Mouse (Mus musculus): Measurements from ENCODE around the gene Jmjd1c.
A peak's percentile ranks its signal among the peaks of the same experiment; 100 is the strongest.

Gene Jmjd1c

DNA sequence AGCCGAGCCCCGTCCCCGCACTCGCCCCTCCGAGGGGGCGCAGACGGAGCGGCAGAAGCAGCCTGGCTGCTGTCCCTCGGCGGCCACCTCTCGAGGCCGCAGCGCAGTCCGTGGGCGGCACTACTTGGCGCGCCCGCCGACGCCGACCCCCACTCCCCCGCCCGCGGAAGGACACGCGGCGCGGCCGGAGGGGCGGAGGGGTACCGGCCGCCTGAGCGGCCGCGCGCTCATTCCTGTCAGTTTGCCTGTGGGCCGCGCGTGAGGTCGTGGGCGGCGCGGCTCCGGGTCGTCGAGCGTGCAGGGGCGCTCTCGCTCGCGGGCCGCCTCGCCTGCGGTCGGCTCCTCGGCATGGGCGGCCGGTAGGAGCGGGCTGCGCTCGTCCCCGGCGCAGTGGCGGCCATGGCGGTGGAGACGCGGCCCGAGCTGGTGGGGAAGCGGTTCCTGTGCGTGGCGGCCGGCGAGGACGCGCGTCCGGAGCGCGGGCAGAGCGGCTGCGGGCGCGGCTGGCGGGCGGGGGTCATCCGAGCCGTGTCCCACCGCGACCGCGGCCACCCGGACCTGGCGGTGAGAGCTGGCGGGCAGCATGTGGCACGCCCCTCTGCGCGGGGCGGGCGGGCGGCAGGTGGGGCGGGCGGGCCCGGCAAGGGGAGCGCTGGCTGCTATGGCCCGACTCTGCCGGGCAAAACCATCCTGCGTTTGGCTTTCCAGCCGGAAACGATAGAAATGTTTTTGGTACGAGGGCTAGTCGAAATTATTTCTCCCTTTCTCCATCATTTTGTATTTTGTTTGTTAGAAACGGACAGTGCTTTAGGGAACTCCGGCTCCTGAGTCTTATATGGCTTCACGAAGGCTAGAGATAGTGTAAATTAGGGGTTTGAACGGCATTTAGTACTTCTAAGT, 31.2 kb downstream of the Jmjd1c start:
- no peak for DNase-seq (ENCODE audit: extremely low read depth, low read depth)

GRCm38 (mm10) chr10:67129531-67129930, 33.6 kb downstream of the Jmjd1c start:
- DNase-seq (ENCODE audit: extremely low read depth, low read depth): no peak

- no peak for DNase-seq (ENCODE audit: extremely low read depth, low read depth)
Observed at GRCm38 (mm10) chr10:67131709-67132108, 35.8 kb downstream of the Jmjd1c start.

DNA sequence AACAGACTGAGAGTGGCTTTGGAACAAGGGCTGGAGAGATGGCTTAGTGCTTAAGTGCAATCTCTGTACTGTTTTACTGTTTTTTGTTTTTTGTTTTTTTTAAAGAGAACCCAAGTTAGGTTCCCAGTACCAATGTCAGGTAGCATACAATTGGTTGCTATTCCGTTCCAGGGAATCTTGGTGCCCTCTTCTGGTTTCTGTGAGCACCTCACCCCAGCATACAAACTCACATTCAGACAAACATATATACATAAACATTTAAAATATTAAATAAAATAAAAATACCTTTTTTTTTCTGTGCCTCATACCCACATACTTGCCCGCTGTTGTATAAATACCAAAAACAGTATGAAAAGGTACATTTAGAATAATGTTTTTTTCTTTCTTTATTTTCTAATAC, 38.4 kb downstream of the Jmjd1c start:
- DNase-seq (ENCODE audit: extremely low read depth, low read depth): no peak

GRCm38 (mm10) chr10:67137437-67137836, 41.5 kb downstream of the Jmjd1c start:
- no peak for DNase-seq (ENCODE audit: extremely low read depth, low read depth)

GRCm38 (mm10) chr10:67143661-67144060, 47.7 kb downstream of the Jmjd1c start:
- no peak for DNase-seq (ENCODE audit: extremely low read depth, low read depth)

DNA sequence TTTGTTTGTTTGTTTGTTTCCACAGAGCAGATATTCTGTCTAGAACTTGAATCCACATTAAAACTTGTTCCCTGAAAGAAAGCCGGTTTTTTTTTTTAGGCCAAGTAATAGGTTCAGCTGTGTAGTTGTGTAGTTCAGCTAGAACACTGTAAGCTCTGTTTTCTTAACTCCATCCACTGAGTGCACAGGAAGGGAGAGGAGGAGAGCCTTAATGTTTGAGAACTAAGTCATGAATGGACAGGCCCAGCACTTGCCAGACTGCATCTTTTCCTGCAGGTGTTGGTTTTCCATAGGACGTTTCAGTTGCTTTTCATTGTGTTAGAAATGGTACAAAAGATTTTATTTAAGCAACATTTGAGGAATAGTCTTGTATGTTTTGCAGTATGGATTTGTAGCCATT, 48.3 kb downstream of the Jmjd1c start:
- no peak for DNase-seq (ENCODE audit: extremely low read depth, low read depth)

GRCm38 (mm10) chr10:67145623-67146022, 49.7 kb downstream of the Jmjd1c start:
- DNase-seq (ENCODE audit: extremely low read depth, low read depth): no peak

DNA sequence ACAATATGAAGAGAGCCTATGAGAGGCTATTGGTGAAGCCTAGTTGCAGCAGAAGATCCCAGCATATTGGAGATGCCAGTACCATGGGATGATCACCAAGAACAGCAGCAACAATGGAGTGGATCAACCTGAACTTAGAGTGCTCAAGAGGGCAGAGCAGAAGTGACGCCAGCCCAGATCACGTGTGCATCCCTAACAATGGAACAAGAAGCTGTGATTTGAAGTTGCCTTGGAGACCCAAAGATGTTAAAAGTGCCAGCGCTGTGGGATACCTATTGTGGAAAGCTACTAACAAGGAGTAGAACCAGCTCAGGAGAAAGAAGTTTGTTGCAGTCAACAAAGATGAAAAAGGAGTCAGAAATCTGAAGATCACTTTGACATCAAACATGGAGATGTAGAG, 55.8 kb downstream of the Jmjd1c start:
- DNase-seq (ENCODE audit: extremely low read depth, low read depth): no peak

DNA sequence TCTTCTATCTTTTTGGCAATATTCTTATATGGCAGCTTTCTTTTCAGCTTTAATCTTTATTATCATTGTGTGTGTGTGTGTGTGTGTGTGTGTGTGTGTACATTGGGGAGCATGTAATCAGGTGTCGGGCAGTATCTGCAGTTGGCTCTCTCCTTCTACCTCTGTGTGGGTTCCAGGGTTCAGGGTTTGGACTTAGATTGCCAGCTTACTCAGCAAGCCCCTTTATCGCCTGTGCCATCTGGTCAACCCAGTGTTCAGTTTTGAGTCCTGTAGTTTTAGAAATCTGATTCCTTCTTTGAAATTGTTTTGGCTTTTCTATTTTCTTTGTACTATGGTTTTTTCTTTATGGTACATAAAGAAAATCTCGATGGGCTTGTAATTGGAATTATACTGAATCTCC, 58.7 kb downstream of the Jmjd1c start:
- no peak for DNase-seq (ENCODE audit: extremely low read depth, low read depth)

GRCm38 (mm10) chr10:67174049-67174448, 78.1 kb downstream of the Jmjd1c start:
- no peak for DNase-seq (ENCODE audit: extremely low read depth, low read depth)

- no peak for DNase-seq (ENCODE audit: extremely low read depth, low read depth)
Observed at GRCm38 (mm10) chr10:67176031-67176430, 80.1 kb downstream of the Jmjd1c start.

DNA sequence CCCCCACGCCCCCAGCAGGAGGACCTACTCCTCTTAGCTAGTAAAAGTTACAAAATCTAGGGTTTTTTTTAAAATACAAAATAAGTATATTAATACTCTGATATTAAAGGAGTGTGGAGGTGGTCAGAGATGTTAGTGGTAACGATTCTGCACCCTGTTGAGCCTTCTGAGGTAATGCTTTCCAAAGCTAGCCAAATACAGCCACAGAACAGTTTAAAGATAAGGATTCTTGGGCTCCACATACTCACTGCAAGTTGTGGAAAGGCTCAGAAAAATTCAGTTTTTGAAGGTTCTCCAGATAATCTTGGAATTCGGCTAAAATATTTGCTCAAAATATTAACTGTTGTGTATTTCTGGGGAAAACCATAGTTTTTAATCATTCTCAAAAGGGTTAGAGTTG, 81.0 kb downstream of the Jmjd1c start:
- no peak for DNase-seq (ENCODE audit: extremely low read depth, low read depth)

DNA sequence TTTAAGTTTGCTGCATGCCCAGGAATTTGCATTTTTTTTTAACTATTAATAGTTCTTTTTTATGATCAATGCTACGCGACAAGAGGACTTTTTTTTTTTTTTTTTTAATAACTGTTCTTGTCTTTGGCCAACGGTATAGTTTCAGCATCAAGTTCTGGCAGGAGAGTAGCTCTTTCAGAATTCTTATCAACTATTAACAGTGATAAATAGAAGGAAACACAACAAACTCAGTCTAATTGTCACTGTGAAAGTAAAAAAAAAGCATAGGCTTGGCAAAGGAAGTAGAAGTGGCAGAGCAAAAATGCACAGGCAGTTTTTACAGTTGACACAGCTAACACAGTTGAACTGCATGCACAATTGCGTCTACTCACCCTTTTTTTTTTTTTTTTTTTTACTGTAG, 81.5 kb downstream of the Jmjd1c start:
- DNase-seq (ENCODE audit: extremely low read depth, low read depth): peak; percentile 47

- no peak for DNase-seq (ENCODE audit: extremely low read depth, low read depth)
Observed at GRCm38 (mm10) chr10:67180021-67180420, 84.1 kb downstream of the Jmjd1c start.

DNA sequence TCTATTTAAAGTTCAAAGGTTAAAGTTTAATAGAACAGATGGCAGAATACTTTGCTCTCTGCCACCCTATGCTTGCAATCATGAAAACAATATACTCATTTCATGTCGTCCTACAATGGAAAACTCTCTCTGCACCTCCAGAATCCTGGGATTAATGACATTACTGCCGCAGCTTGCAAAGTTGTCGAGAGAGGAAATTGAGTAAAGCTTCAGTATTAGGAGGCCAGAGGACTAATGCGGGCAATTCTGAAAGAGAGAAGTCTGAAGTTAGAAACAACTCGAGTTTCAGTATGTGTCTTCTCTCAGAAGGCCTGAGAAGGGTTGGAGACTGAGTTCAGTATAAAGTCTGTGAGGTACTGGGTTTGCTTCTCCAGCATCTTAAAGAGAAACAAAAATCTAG, 84.9 kb downstream of the Jmjd1c start:
- no peak for DNase-seq (ENCODE audit: extremely low read depth, low read depth)

DNA sequence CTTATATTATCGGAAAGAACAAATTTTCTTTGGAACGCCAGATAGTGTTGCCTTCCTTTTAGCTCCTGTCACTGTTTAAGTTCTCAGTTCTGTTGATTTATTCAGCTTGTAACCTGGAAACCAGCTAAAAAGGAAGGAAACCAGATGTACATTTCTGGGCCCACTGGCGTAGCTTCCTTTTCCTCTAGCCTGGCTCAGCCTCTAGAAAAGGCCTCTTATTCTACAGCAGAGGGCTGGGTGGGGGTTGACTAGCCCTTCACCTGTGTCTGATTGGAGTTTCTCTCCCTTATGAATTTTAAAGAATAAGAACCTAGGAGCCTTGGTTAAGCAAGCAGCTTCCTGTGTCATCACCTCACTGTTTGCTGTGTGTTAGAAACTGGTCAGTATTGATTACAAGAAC, 86.7 kb downstream of the Jmjd1c start:
- no peak for DNase-seq (ENCODE audit: extremely low read depth, low read depth)

GRCm38 (mm10) chr10:67183086-67183485, 87.2 kb downstream of the Jmjd1c start:
- DNase-seq (ENCODE audit: extremely low read depth, low read depth): peak; percentile 51

DNA sequence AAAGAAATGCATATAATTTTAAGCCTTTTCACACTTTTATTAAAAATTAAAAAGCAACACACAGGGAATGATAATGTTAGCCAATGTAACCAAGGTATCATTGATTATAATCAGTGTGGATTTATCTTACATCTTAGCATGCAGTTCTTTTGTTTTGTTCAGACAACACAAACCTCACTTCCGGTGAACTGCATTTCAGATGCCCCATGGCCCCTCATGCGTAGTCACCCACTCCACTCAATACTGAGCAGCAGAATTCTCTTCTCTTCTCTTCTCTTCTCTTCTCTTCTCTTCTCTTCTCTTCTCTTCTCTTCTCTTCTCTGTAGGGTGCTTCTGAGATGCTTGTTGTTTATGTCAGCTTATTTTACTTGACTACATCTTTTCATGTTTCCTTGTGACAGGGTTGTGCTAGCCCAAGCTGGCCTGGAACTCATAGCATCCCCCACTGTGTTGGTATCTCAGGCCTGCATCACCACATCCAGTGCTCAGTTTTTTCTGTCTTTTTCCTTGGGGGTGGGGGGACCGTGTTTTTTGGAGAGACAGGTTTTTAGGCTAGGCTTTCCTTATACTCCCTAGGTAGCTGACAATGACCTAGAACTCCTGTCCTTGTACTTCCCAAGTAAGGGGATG, 88.6 kb downstream of the Jmjd1c start:
- no peak for DNase-seq (ENCODE audit: extremely low read depth, low read depth)

GRCm38 (mm10) chr10:67185491-67186081, 89.7 kb downstream of the Jmjd1c start:
- peak; percentile 93 for DNase-seq (ENCODE audit: extremely low read depth, low read depth)

- no peak for DNase-seq (ENCODE audit: extremely low read depth, low read depth)
Observed at GRCm38 (mm10) chr10:67186489-67186888, 90.6 kb downstream of the Jmjd1c start.

- DNase-seq (ENCODE audit: extremely low read depth, low read depth): peak; percentile 82
Observed at GRCm38 (mm10) chr10:67187001-67187453, 91.1 kb downstream of the Jmjd1c start.

Data from MEL-GATA-1-ER (cell line).